ENCODE assay signal across 9 mouse cellular contexts in genomic region chr1:59142809-59143208, GRCm38 (mm10). TPM values are rescaled to one million over a fixed set of nuclear protein-coding genes. Genes with fewer than 3 reads are reported as not detected.
A peak's percentile ranks its signal among the peaks of the same experiment; 100 is the strongest.
DNase-seq lines count a peak whose midpoint lies in the region; TF ChIP-seq lines count a peak whose summit lies in the region.
"Had no signal": no experiment of that assay in that cellular context is flagged by ENCODE, and none has a peak within 500 bp of the region (broad histone marks: within the 10 kb centered on the region; RNA-seq: fewer than 3 reads in every experiment).

No protein-coding gene starts in this region.

- H3K27ac ChIP-seq in testis, adult 2 months (ENCODE audit: control insufficient read depth, insufficient read depth, low read depth, low read length), result no peak overlapping the region
- H3K27ac ChIP-seq: limb, embryonic 12.5 days had no signal

- no peaks in the 10 kb centered on the region for H3K27me3 ChIP-seq in testis, adult 2 months (ENCODE audit: control insufficient read depth, insufficient read depth, low read length)
- H3K27me3 ChIP-seq: limb, embryonic 12.5 days had no signal

- TF ChIP-seq POLR2A in testis, adult 2 months (IDR thresholded peaks at IDR 0.05; ENCODE audit: control insufficient read depth, low read depth, low read length), result no peak

- DNase-seq in gastrocnemius, adult 18-20 months (ENCODE audit: low spot score), result peak; percentile 55
- no peak for DNase-seq in gastrocnemius, postnatal 25 days
- peak; percentile 15 to 29 for DNase-seq in urinary bladder, adult 18-20 months (ENCODE audit: low spot score in 2 of 2)
- DNase-seq in urinary bladder, postnatal 10 days (ENCODE audit: low spot score), result no peak
- peak; percentile 48 to 50 for DNase-seq in cerebellum, postnatal 36 days
- DNase-seq in hindlimb bud, embryonic 11.5 days (ENCODE audit: extremely low spot score, low read depth, low spot score), result peak; percentile 20
- peak; percentile 42 to 73 for DNase-seq in lung, postnatal 4 days

- peak; percentile 22; the same call in 1 of the 2 replicates for TF ChIP-seq CTCF in testis, adult 2 months (IDR thresholded peaks at IDR 0.05; ENCODE audit: control insufficient read depth, insufficient read depth, insufficient replicate concordance, low read depth, low read length)

- no peaks in the 10 kb centered on the region for H3K36me3 ChIP-seq in testis, adult 2 months (ENCODE audit: control insufficient read depth, insufficient read depth, low read length)
- H3K36me3 ChIP-seq: limb, embryonic 12.5 days had no signal

- H3K4me3 ChIP-seq in testis, adult 2 months (ENCODE audit: control insufficient read depth, low read depth, low read length), result no peak overlapping the region
- H3K4me3 ChIP-seq: limb, embryonic 12.5 days had no signal

- H3K4me1 ChIP-seq in testis, adult 2 months (ENCODE audit: control insufficient read depth, insufficient read depth, low read length), result no peaks in the 10 kb centered on the region
- H3K4me1 ChIP-seq: limb, embryonic 12.5 days had no signal

RNA-seq across cellular contexts. Expression of gene Mpp4, which starts 20.4 kb away (rescaled TPM):
- under 1 TPM; 0.09 to 0.14 TPM for total RNA-seq in gastrocnemius, adult 18-20 months (2021)
- total RNA-seq in gastrocnemius, postnatal 25 days (2021), result under 1 TPM in 1 of 2 experiments, not detected in 1; 0.20 TPM
- polyA plus RNA-seq in testis, adult 2 months (2012; rRNA removed), result 1.6 and 1.8 TPM in 2 replicates

RNA-seq across cellular contexts. Expression of gene Tmem237, which starts 22.6 kb away (rescaled TPM):
- total RNA-seq in gastrocnemius, adult 18-20 months (2021), result 1 to 10 TPM; 3.2 to 4.4 TPM
- 1 to 10 TPM; 2.6 to 3.0 TPM for total RNA-seq in gastrocnemius, postnatal 25 days (2021)
- polyA plus RNA-seq in testis, adult 2 months (2012; rRNA removed), result 56.1 and 59.7 TPM in 2 replicates

RNA-seq across cellular contexts. Expression of gene C2cd6, which starts 48.1 kb away (rescaled TPM):
- not detected for total RNA-seq in gastrocnemius, adult 18-20 months (2021)
- not detected for total RNA-seq in gastrocnemius, postnatal 25 days (2021)
- polyA plus RNA-seq in testis, adult 2 months (2012; rRNA removed), result 80.0 and 90.1 TPM in 2 replicates
- polyA plus RNA-seq: limb, embryonic 12.5 days had no signal

Comparison
In these comparisons a context has a peak if more than half of its experiments do, and no peak if none do; other contexts are left out.
1. DNase-seq: peak in gastrocnemius, adult 18-20 months (single experiment), urinary bladder, adult 18-20 months (2 of 2), cerebellum, postnatal 36 days (2 of 2), hindlimb bud, embryonic 11.5 days (single experiment) and lung, postnatal 4 days (2 of 2); none in gastrocnemius, postnatal 25 days (single experiment) and urinary bladder, postnatal 10 days (single experiment).